Mouse (Mus musculus): ENCODE data around the gene Mrtfa. TPM values are rescaled to one million over a fixed set of nuclear protein-coding genes. Genes with fewer than 3 reads are reported as not detected.

The Mrtfa gene
- polyA plus RNA-seq, 1 experiment from 2014 or later: 14.7 TPM

DNA sequence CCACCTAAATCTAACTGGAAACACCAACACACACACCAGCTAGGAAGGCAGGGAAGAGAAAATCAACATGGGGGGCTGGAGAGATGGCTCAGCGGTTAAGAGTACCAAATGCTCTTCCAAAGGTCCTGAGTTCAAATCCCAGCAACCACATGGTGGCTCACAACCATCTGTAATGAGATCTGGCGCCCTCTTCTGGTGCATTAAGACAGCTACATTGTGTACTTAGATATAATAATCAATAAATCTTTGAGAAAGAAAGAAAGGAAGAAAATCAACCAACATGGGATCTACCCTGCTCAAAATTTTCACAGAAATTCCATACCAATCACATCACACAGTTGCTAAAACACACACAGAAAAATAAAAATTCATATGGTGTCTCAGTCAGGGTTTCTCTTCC is 34.1 kb downstream of the Mrtfa start:
- WGBS: 80% methylated on average over 2 of the region's 2 CpGs
- ATAC-seq (ENCODE audit: insufficient number of reproducible peaks, insufficient read depth, low FRiP score, low read depth): no peak

DNA sequence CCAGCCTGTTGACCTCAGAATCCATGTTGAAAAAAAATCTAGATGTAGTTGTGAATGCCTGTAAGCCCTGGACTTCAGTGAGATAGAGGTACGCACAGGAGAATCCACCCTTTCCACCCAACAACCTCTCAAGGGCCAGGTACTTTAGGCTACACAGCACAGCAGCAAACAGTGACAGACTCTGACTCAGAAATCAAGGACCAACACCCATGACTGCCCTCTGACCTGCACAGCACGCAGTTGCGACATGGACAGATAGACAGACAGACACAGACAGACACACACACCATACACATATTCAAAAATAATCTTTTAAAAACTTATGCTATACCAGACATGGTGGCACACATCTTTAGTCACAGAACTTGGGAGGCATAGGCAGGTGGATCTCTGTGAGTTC is 34.7 kb downstream of the Mrtfa start:
- ATAC-seq (ENCODE audit: insufficient number of reproducible peaks, insufficient read depth, low FRiP score, low read depth): no peak
- 95% methylated on average over 3 of the region's 3 CpGs for WGBS

More for the DNA sequence above, 34.1 kb downstream of the Mrtfa start:
- peaks cover 2 to 9% of the 10 kb centered on the region in 2 experiments; a peak in 2 of 4 replicates for H3K4me1 ChIP-seq (ENCODE audit: control insufficient read depth in 2 of 2, insufficient read depth in 2 of 2, low read length in 2 of 2)
- no peaks in the 10 kb centered on the region for H3K36me3 ChIP-seq (ENCODE audit: control insufficient read depth, insufficient read depth, low read length)
- H3K4me2 ChIP-seq (ENCODE audit: low read length): no peak overlapping the region
- no peak overlapping the region for H3K9ac ChIP-seq (ENCODE audit: low read length)
- H3K27me3 ChIP-seq (ENCODE audit: control insufficient read depth, insufficient read depth, low read length): no peaks in the 10 kb centered on the region
- no peak overlapping the region for H3K27ac ChIP-seq (replicated peaks in 1 of 2; ENCODE audit: control insufficient read depth in 1 of 2, insufficient read depth in 1 of 2, low read depth in 2 of 2, low read length in 2 of 2)
- H3K9me3 ChIP-seq (ENCODE audit: control insufficient read depth, low read length): no peaks in the 10 kb centered on the region
- H3K4me3 ChIP-seq (ENCODE audit: control insufficient read depth in 1 of 2, insufficient read depth in 1 of 2, low read depth in 1 of 2, low read length in 2 of 2): no peak overlapping the region

DNA sequence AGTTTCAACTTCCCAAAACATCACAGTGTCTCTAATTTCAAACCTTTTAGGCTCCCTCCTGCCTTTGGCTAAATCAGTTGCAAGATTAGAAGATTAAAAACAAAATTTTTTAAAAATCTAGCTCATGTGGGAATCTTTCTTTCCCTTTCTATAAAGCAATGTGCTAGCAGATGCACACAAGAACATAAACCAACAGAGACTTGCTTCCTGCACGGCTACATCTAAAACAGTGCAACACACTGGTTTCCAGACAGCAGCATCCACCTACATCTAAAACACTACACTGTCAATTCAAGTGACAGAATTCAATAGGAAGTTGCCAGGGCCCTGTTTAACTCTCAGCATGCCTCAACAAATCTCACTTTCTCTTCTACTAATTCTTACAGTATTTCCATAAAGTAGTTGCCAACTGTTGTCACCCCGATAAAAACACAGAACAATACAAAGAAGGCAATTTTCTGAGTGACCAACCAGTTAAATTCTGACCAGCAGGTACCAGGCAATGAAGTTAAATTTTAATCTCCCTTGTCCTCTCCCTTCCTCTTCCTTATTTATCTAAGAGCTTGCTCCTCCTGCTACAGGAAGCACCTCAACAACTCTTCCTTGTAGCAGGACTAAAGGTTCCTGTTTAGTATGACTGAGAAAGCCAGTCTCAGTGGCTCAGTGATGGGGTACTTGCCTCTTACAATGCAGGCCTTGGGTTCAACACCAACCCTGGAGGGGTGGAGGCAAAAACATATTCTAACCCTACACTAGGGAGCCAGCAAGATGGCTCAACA is 35.5 kb downstream of the Mrtfa start:
- Histone ChIP-seq H3K4me1 (ENCODE audit: control insufficient read depth in 2 of 2, insufficient read depth in 2 of 2, low read length in 2 of 2) (peaks cover 2 to 9% of the 10 kb centered on the region in 2 experiments; a peak in 2 of 4 replicates), H3K27me3 (ENCODE audit: control insufficient read depth, insufficient read depth, low read length) (no peaks in the 10 kb centered on the region), H3K9me3 (ENCODE audit: control insufficient read depth, low read length) (no peaks in the 10 kb centered on the region), H3K4me2 (ENCODE audit: low read length) (no peak overlapping the region), H3K36me3 (ENCODE audit: control insufficient read depth, insufficient read depth, low read length) (no peaks in the 10 kb centered on the region), H3K27ac (replicated peaks in 1 of 2; ENCODE audit: control insufficient read depth in 1 of 2, insufficient read depth in 1 of 2, low read depth in 2 of 2, low read length in 2 of 2) (no peak overlapping the region), H3K4me3 (ENCODE audit: control insufficient read depth in 1 of 2, insufficient read depth in 1 of 2, low read depth in 1 of 2, low read length in 2 of 2) (no peak overlapping the region), H3K9ac (ENCODE audit: low read length) (no peak overlapping the region)
- WGBS: 73% methylated on average over 2 of the region's 2 CpGs
- no peak for ATAC-seq (ENCODE audit: insufficient number of reproducible peaks, insufficient read depth, low FRiP score, low read depth)

More for the DNA sequence above, 34.7 kb downstream of the Mrtfa start:
- Histone ChIP-seq H3K4me1 (ENCODE audit: control insufficient read depth in 2 of 2, insufficient read depth in 2 of 2, low read length in 2 of 2) (peaks cover 2 to 9% of the 10 kb centered on the region in 2 experiments; a peak in 2 of 4 replicates), H3K27me3 (ENCODE audit: control insufficient read depth, insufficient read depth, low read length) (no peaks in the 10 kb centered on the region), H3K9ac (ENCODE audit: low read length) (no peak overlapping the region), H3K36me3 (ENCODE audit: control insufficient read depth, insufficient read depth, low read length) (no peaks in the 10 kb centered on the region), H3K4me3 (ENCODE audit: control insufficient read depth in 1 of 2, insufficient read depth in 1 of 2, low read depth in 1 of 2, low read length in 2 of 2) (no peak overlapping the region), H3K27ac (replicated peaks in 1 of 2; ENCODE audit: control insufficient read depth in 1 of 2, insufficient read depth in 1 of 2, low read depth in 2 of 2, low read length in 2 of 2) (no peak overlapping the region), H3K9me3 (ENCODE audit: control insufficient read depth, low read length) (no peaks in the 10 kb centered on the region), H3K4me2 (ENCODE audit: low read length) (no peak overlapping the region)

DNA sequence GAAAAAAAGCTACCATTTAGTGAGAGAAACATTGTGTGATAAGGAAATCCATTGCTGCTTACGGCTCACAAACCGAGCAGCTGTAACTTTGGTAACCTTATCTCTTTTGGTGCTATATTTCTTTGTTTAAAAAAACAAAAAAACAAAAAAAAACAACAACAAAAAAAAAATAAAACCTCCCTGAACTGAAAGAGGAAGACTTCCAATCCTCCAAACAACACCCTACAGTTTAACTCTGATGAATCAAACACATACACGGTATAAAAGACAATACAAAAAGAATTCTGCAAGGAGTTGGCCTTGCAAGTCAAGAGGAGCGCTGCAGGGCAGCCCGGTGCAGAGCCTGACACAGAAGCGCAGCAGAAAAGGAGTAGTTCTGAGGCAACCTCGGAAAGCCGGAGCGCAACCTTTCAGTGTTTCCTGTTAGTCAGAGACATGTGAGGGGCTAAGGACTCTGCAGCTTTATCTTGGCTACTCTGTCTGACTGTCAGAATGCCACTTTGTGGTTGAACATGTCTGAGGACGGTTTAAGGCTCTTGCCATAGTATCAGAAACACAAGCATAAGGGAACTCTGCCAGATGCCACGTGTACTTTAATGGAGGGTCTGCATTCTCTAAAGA is 48.5 kb downstream of the Mrtfa start:
- Histone ChIP-seq H3K36me3 (ENCODE audit: control insufficient read depth, insufficient read depth, low read length) (no peaks in the 10 kb centered on the region), H3K4me1 (ENCODE audit: control insufficient read depth in 2 of 2, insufficient read depth in 2 of 2, low read length in 2 of 2) (peaks cover 6 to 9% of the 10 kb centered on the region in 2 experiments; a peak in 3 of 4 replicates), H3K4me3 (ENCODE audit: control insufficient read depth in 1 of 2, insufficient read depth in 1 of 2, low read depth in 1 of 2, low read length in 2 of 2) (no peak overlapping the region), H3K9ac (ENCODE audit: low read length) (no peak overlapping the region), H3K9me3 (ENCODE audit: control insufficient read depth, low read length) (no peaks in the 10 kb centered on the region), H3K27me3 (ENCODE audit: control insufficient read depth, insufficient read depth, low read length) (no peaks in the 10 kb centered on the region), H3K27ac (replicated peaks in 1 of 2; ENCODE audit: control insufficient read depth in 1 of 2, insufficient read depth in 1 of 2, low read depth in 2 of 2, low read length in 2 of 2) (no peak overlapping the region), H3K4me2 (ENCODE audit: low read length) (no peak overlapping the region)
- ATAC-seq (ENCODE audit: insufficient number of reproducible peaks, insufficient read depth, low FRiP score, low read depth): no peak
- WGBS: 54% methylated on average over 11 of the region's 11 CpGs

DNA sequence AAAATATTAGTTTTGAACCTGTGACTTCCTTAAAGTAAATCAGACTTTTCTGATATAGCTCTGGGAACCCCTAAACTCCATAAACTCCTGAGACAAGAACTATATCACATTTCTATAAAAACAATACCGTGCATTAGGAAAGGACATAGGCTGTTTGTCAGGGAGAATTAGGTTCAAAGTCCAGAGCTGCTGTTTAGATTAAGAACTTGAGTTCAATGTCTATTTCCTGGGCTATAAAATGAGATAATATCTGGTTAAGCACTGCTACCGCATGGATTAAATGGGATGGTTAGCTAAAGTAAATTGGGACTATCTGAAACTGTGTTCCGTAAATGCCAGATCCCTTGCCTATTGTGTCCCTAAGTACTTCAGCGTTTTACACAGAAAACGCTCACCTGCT is 50.6 kb downstream of the Mrtfa start:
- 91% methylated on average over 5 of the region's 5 CpGs for WGBS
- Histone ChIP-seq H3K4me1 (ENCODE audit: control insufficient read depth in 2 of 2, insufficient read depth in 2 of 2, low read length in 2 of 2) (peaks cover 6 to 10% of the 10 kb centered on the region in 2 experiments; a peak in 3 of 4 replicates), H3K9me3 (ENCODE audit: control insufficient read depth, low read length) (no peaks in the 10 kb centered on the region), H3K36me3 (ENCODE audit: control insufficient read depth, insufficient read depth, low read length) (no peaks in the 10 kb centered on the region), H3K27ac (replicated peaks in 1 of 2; ENCODE audit: control insufficient read depth in 1 of 2, insufficient read depth in 1 of 2, low read depth in 2 of 2, low read length in 2 of 2) (no peak overlapping the region), H3K9ac (ENCODE audit: low read length) (no peak overlapping the region), H3K4me3 (ENCODE audit: control insufficient read depth in 1 of 2, insufficient read depth in 1 of 2, low read depth in 1 of 2, low read length in 2 of 2) (no peak overlapping the region), H3K27me3 (ENCODE audit: control insufficient read depth, insufficient read depth, low read length) (no peaks in the 10 kb centered on the region), H3K4me2 (ENCODE audit: low read length) (no peak overlapping the region)
- no peak for ATAC-seq (ENCODE audit: insufficient number of reproducible peaks, insufficient read depth, low FRiP score, low read depth)

DNA sequence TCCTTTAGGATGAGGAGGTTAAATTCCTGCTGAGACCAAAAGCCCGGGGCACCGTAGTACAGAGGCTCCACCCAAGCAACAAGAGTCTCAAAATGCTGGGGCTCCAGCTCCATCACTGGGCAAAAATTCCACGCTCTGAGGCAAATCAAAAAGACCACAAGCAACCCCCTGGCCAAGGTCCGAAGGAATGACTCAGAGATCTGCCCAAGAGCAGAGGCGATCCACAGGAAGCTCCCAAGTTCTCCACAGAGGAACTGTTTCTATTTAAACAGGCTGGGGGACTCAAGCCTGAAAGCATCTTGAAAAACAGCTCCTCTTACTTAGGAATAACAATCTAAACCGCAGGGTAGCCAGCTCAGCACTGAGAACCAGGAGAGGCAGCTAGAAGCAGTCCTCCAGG is 53.3 kb downstream of the Mrtfa start:
- Histone ChIP-seq H3K27ac (replicated peaks in 1 of 2; ENCODE audit: control insufficient read depth in 1 of 2, insufficient read depth in 1 of 2, low read depth in 2 of 2, low read length in 2 of 2) (no peak overlapping the region), H3K36me3 (ENCODE audit: control insufficient read depth, insufficient read depth, low read length) (no peaks in the 10 kb centered on the region), H3K4me1 (ENCODE audit: control insufficient read depth in 2 of 2, insufficient read depth in 2 of 2, low read length in 2 of 2) (peaks cover 6 to 10% of the 10 kb centered on the region in 2 experiments; a peak in 3 of 4 replicates), H3K9me3 (ENCODE audit: control insufficient read depth, low read length) (no peaks in the 10 kb centered on the region), H3K27me3 (ENCODE audit: control insufficient read depth, insufficient read depth, low read length) (no peaks in the 10 kb centered on the region), H3K4me3 (ENCODE audit: control insufficient read depth in 1 of 2, insufficient read depth in 1 of 2, low read depth in 1 of 2, low read length in 2 of 2) (no peak overlapping the region), H3K9ac (ENCODE audit: low read length) (peak overlapping the region; percentile 21; the same call in 1 of the 2 replicates), H3K4me2 (ENCODE audit: low read length) (no peak overlapping the region)
- 36% methylated on average over 6 of the region's 6 CpGs for WGBS
- ATAC-seq (ENCODE audit: insufficient number of reproducible peaks, insufficient read depth, low FRiP score, low read depth): no peak

DNA sequence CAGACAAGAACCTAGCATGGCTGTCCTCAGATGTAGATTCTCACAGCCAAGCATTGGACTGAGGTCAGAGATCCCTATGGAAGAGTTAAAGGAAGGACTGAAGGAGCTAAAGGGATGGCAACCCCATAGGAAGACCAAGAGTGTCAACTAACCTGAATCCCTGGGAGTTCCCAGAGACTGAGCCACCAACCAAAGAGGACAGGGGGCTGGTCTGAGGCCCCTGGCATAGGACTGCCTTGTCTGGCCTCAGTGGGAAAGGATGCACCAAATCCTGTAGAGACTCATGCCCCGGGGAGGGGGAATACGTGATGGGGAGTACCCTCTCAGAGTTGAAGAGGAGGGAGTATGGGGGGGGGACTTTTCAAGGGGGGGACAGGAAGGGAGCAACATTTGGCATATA is 56.8 kb downstream of the Mrtfa start:
- Histone ChIP-seq H3K36me3 (ENCODE audit: control insufficient read depth, insufficient read depth, low read length) (no peaks in the 10 kb centered on the region), H3K4me1 (ENCODE audit: control insufficient read depth in 2 of 2, insufficient read depth in 2 of 2, low read length in 2 of 2) (peaks cover 6 to 10% of the 10 kb centered on the region in 2 experiments; a peak in 3 of 4 replicates), H3K4me3 (ENCODE audit: control insufficient read depth in 1 of 2, insufficient read depth in 1 of 2, low read depth in 1 of 2, low read length in 2 of 2) (no peak overlapping the region), H3K9me3 (ENCODE audit: control insufficient read depth, low read length) (no peaks in the 10 kb centered on the region), H3K27ac (replicated peaks in 1 of 2; ENCODE audit: control insufficient read depth in 1 of 2, insufficient read depth in 1 of 2, low read depth in 2 of 2, low read length in 2 of 2) (no peak overlapping the region), H3K9ac (ENCODE audit: low read length) (no peak overlapping the region), H3K27me3 (ENCODE audit: control insufficient read depth, insufficient read depth, low read length) (no peaks in the 10 kb centered on the region), H3K4me2 (ENCODE audit: low read length) (no peak overlapping the region)
- no peak for ATAC-seq (ENCODE audit: insufficient number of reproducible peaks, insufficient read depth, low FRiP score, low read depth)
- 96% methylated on average over 2 of the region's 2 CpGs for WGBS

Measured in heart, embryonic 14.5 days (tissue).